Comparison of ENCODE assay signal across 8 mouse cellular contexts in the genomic region with DNA sequence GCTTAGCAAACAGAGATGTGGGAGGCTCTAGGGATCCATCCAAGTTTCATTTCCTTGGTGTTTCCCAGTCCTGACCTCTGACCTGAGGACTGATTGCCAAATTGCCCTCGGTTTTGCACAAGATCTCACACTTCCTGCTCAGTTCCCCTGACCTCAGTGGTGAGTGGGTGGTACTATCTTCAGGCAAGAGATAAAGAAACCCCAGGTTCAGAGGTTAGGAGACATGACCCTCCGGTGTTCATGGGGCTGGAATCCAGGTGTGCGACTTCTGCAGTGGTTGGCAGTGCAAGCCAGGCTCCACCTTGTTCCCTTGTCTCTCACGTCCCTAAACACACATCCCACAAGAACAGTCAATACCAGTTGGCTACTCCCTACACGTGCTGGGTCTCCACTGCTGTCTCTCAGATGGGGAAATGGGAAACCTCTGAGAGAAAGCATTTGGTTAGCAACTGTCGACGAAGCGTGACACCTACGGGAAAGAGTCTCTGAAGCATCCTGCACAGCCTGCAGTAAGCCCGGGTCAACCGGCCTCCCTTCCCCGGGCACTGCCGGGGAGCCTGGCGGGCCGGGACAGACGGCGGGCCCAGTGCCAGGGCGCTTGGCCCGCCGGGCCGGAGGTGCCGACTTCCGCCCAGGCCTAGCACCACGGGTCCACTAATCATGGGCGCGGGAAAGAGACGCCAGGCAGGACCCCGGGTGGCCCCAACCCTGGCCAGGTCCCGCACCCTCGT. TPM values are rescaled to one million over a fixed set of nuclear protein-coding genes. Genes with fewer than 3 reads are reported as not detected.
DNase-seq lines count a peak whose midpoint lies in the region; ATAC-seq and TF ChIP-seq lines count a peak whose summit lies in the region.

No protein-coding gene starts in this region.

- no peak for TF ChIP-seq CTCF in gastrocnemius, adult 2 months (IDR thresholded peaks at IDR 0.05)

- H3K27ac ChIP-seq in gastrocnemius, adult 2 months: peak overlapping the region; percentile 98
- H3K27ac ChIP-seq in forebrain, embryonic 10.5 days: peak overlapping the region; percentile 92
- H3K27ac ChIP-seq in stomach, embryonic 15.5 days: peak overlapping the region; percentile 97

- intact Hi-C loops in gastrocnemius, adult 2 months (cut with DNase I): loop anchor here (2.0 to 10.0 kb wide), 4 partner anchors 92 to 445 kb away; partner anchors contain the start of genes Dstn, Kat14 and Pet117
- intact Hi-C loops in gastrocnemius, postnatal 36 days (cut with DNase I): loop anchor here (1.0 to 10.0 kb wide), 3 partner anchors 208 to 355 kb away; partner anchors contain the start of genes Kat14 and Pet117

- no peaks in the 10 kb centered on the region; the same call in 1 of the 2 replicates for H3K36me3 ChIP-seq in forebrain, embryonic 10.5 days (replicated peaks)
- H3K36me3 ChIP-seq in stomach, embryonic 15.5 days: no peaks in the 10 kb centered on the region

- WGBS in forebrain, embryonic 10.5 days: 3% methylated on average over 30 of the region's 30 CpGs
- under 1% methylated on average over 29 of the region's 30 CpGs for WGBS in stomach, embryonic 15.5 days

- DNase-seq in gastrocnemius, adult 2 months: peak; percentile 54
- no peak for DNase-seq in gastrocnemius, postnatal 36 days
- peak; percentile 58 for DNase-seq in adrenal gland, adult 8-10 months
- DNase-seq in forebrain, embryonic 10.5 days (ENCODE audit: extremely low spot score, low spot score): no peak
- DNase-seq in heart, postnatal 4 days: peak; percentile 36
- peak; percentile 85 for DNase-seq in layer of hippocampus, adult 9-11 months

- peak overlapping the region; percentile 98 for H3K4me3 ChIP-seq in gastrocnemius, adult 2 months
- H3K4me3 ChIP-seq in forebrain, embryonic 10.5 days: peak overlapping the region; percentile 85
- peak overlapping the region; percentile 80 for H3K4me3 ChIP-seq in stomach, embryonic 15.5 days (replicated peaks)

- H3K9me3 ChIP-seq in forebrain, embryonic 10.5 days: no peaks in the 10 kb centered on the region
- no peaks in the 10 kb centered on the region for H3K9me3 ChIP-seq in stomach, embryonic 15.5 days

- ATAC-seq in megakaryocyte progenitor cell, adult 5-6 weeks (replicated peaks; ENCODE audit: poor library complexity): peak; percentile 37
- ATAC-seq in stomach, embryonic 15.5 days (ENCODE audit: insufficient read depth, low FRiP score, low read depth): peak; percentile 9; the same call in 1 of the 2 replicates

- H3K4me1 ChIP-seq in forebrain, embryonic 10.5 days: peaks cover 17% of the 10 kb centered on the region
- H3K4me1 ChIP-seq in stomach, embryonic 15.5 days: peaks cover 35% of the 10 kb centered on the region

- H3K4me2 ChIP-seq in stomach, embryonic 15.5 days: peak overlapping the region; percentile 65

- no peaks in the 10 kb centered on the region for H3K27me3 ChIP-seq in forebrain, embryonic 10.5 days (ENCODE audit: poor library complexity, severe bottlenecking)
- no peaks in the 10 kb centered on the region for H3K27me3 ChIP-seq in stomach, embryonic 15.5 days (replicated peaks)

- H3K9ac ChIP-seq in stomach, embryonic 15.5 days: peak overlapping the region; percentile 96

RNA-seq across cellular contexts. Expression of gene Rrbp1, which starts 1.3 kb away (rescaled TPM):
- 10 to 100 TPM; 33.0 to 55.3 TPM for total RNA-seq in gastrocnemius, adult 2 months (2021)
- total RNA-seq in gastrocnemius, postnatal 36 days (2021): 10 to 100 TPM; 40.8 to 43.1 TPM
- 100 to 1,000 TPM; 162 to 238 (median 209) TPM for total RNA-seq in adrenal gland, adult 8-10 months (2022)
- 44.6 and 47.5 TPM in 2 replicates for polyA plus RNA-seq in forebrain, embryonic 10.5 days (2016; fragmentation: Nextera tagmentation; extraction: Ambion mirVana)
- total RNA-seq in heart, postnatal 4 days (2021): 100 to 1,000 TPM; 181 to 182 TPM
- 178 and 204 TPM in 2 replicates for total RNA-seq in megakaryocyte progenitor cell, adult 5-6 weeks (2015)
- 187 and 234 TPM in 2 replicates for total RNA-seq in megakaryocyte progenitor cell, adult 5-6 weeks (2017)
- polyA plus RNA-seq in stomach, embryonic 15.5 days (2015; fragmentation: Nextera tagmentation; extraction: Ambion mirVana): 130 and 133 TPM in 2 replicates

RNA-seq across cellular contexts. Expression of gene Banf2, which starts 23.1 kb away (rescaled TPM):
- total RNA-seq in gastrocnemius, adult 2 months (2021): not detected
- not detected for total RNA-seq in gastrocnemius, postnatal 36 days (2021)
- not detected for total RNA-seq in adrenal gland, adult 8-10 months (2022)
- not detected in 2 replicates for polyA plus RNA-seq in forebrain, embryonic 10.5 days (2016; fragmentation: Nextera tagmentation; extraction: Ambion mirVana)
- total RNA-seq in heart, postnatal 4 days (2021): not detected
- total RNA-seq in megakaryocyte progenitor cell, adult 5-6 weeks (2015): not detected in 2 replicates
- not detected in 2 replicates for total RNA-seq in megakaryocyte progenitor cell, adult 5-6 weeks (2017)
- polyA plus RNA-seq in stomach, embryonic 15.5 days (2015; fragmentation: Nextera tagmentation; extraction: Ambion mirVana): 0.33 and 0.59 TPM in 2 replicates

Comparison
In these comparisons a context has a peak if more than half of its experiments do, and no peak if none do; other contexts are left out.
1. DNase-seq: peak in gastrocnemius, adult 2 months (single experiment), adrenal gland, adult 8-10 months (single experiment), heart, postnatal 4 days (single experiment) and layer of hippocampus, adult 9-11 months (single experiment); none in gastrocnemius, postnatal 36 days (0 of 2) and forebrain, embryonic 10.5 days (single experiment).
2. Peak in every context shown above with its lines, with median percentiles within 50 percentile points of each other: H3K27ac ChIP-seq and H3K4me3 ChIP-seq.